Mouse (Mus musculus) myocyte (in vitro differentiated cells): Measurements from ENCODE around the gene Ttyh2.

ENCODE experiments used
- CEBPB ChIP-seq: IDR thresholded peaks from 2 replicates; pipeline ENCODE4 v1.6.1; 2011; ENCODE audit warnings: mild to moderate bottlenecking, moderate library complexity; ENCODE audit not compliant: poor library complexity, insufficient read depth, severe bottlenecking
- E2F4 ChIP-seq: IDR thresholded peaks from one replicate; pipeline ENCODE4 v1.6.1; 2011; ENCODE audit warnings: mild to moderate bottlenecking, control low read depth, moderate library complexity; ENCODE audit not compliant: insufficient read depth
- MAX ChIP-seq: IDR thresholded peaks from one replicate; pipeline ENCODE4 v1.6.1; 2011; ENCODE audit warnings: low read depth, mild to moderate bottlenecking, control low read depth
- MYOG ChIP-seq, 3 experiments: IDR thresholded peaks; one replicate each; pipeline ENCODE4 v1.6.1; 2011; ENCODE audit warnings: control low read depth in 2 of 3, low read depth in 2 of 3, mild to moderate bottlenecking in 2 of 3; ENCODE audit not compliant: insufficient read length in 2 of 3, control insufficient read depth in 1 of 3, insufficient read depth in 1 of 3
- POLR2A ChIP-seq: IDR thresholded peaks from one replicate; pipeline ENCODE4 v1.6.1; 2011; ENCODE audit warnings: low read depth, mild to moderate bottlenecking, control low read depth, moderate library complexity; ENCODE audit not compliant: insufficient read length
- POLR2AphosphoS2 ChIP-seq: IDR thresholded peaks from one replicate; pipeline ENCODE4 v1.6.1; 2011; ENCODE audit warnings: low read depth, control low read depth; ENCODE audit not compliant: insufficient read length
- SRF ChIP-seq: IDR thresholded peaks from one replicate; pipeline ENCODE4 v1.6.1; 2011; ENCODE audit warnings: low read depth; ENCODE audit not compliant: control insufficient read depth, insufficient read length
- TCF12 ChIP-seq: IDR thresholded peaks from one replicate; pipeline ENCODE4 v1.6.1; 2011; ENCODE audit warnings: mild to moderate bottlenecking, control low read depth; ENCODE audit not compliant: poor library complexity, insufficient read depth, severe bottlenecking
- USF1 ChIP-seq: IDR thresholded peaks from one replicate; pipeline ENCODE4 v1.6.1; 2011; ENCODE audit warnings: low read depth, mild to moderate bottlenecking, control low read depth, moderate library complexity

GRCm38 (mm10) chr11:114683029-114683721 is 7.9 kb downstream of the Ttyh2 start:
- no peak for TF ChIP-seq E2F4
- TF ChIP-seq POLR2A: no peak
- no peak for TF ChIP-seq SRF
- TF ChIP-seq MAX: no peak
- TF ChIP-seq TCF12: no peak
- TF ChIP-seq USF1: no peak
- no peak for TF ChIP-seq POLR2AphosphoS2
- TF ChIP-seq MYOG (IDR thresholded peaks at IDR 0.05; ENCODE audit: control insufficient read depth in 1 of 3, insufficient read depth in 1 of 3, insufficient read length in 2 of 3, low read depth in 2 of 3): no peak
- TF ChIP-seq CEBPB: no peak
